Mouse (Mus musculus): ENCODE measurements at regions not wholly inside any gene's neighbourhood (a gene's known extent, or its start where the extent isn't known, plus 50 kb on each side); places are given as distances from the start of the nearest gene placed in this dataset.

DNA sequence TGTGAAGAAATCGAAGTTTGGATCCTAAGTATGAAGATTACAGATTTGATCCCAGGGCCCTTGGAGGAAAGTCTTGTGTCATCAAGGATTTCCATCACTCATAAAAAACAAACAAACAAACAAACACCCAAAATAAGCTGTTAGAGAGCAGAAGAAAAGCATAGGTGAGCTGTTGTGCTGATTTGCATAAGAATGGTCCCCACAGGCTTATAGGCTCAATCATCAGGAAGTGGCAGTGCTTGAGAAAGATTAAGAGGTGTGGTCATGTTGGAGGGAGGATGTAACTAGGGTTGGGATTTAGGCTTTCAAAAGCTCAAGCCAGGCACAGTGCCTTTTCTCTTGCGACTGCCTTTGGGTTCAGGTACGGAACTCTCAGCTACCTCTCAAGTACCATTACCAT lies 205.1 kb downstream of the Gm10260 start:
- no peak for DNase-seq

- no peak for DNase-seq
Measured at GRCm38 (mm10) chr13:97554601-97555000, 205.8 kb downstream of the Gm10260 start.

- no peak for DNase-seq
Measured at GRCm38 (mm10) chr13:97552236-97552635, 208.2 kb downstream of the Gm10260 start.

- DNase-seq: no peak
Measured at GRCm38 (mm10) chr13:97550880-97551279, 209.6 kb downstream of the Gm10260 start.

DNA sequence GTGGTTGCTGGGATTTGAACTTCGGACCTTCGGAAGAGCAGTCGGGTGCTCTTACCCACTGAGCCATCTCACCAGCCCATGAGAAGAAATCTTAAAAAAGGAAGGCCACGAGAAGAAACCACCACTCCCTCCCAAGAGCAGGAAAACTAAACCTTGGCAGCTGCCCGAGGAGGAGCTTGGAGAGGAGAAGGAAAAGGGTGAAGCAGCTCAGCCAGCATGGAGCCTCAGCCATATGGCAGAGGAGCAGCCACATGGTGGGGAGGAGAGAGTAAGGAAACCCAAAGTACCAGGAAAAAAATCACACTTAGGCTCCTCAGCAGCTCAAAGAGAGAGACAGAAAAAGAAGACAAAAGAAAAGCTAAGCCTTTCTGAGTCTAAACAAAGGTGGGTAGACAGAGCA lies 210.3 kb downstream of the Gm10260 start:
- DNase-seq: no peak

DNA sequence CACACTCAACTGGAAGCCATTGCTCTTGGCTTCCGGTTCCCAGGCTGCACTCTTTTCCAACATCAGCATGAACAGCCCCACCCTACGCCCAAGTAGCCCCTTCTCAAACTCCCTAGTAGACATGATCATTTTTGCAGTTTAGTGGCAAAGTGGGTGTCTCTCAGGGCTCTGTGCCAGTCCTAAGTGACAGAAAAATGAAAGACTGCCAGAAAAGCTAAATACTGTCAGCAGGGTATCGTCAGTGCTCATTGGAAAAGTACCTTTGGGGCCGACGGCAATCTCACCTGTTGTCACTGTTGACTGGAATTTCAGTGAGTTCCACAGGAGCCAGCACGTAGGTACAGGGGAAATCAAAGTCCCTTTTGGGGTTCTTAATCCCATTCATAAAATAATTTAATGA lies 211.0 kb downstream of the Gm10260 start:
- no peak for DNase-seq

DNA sequence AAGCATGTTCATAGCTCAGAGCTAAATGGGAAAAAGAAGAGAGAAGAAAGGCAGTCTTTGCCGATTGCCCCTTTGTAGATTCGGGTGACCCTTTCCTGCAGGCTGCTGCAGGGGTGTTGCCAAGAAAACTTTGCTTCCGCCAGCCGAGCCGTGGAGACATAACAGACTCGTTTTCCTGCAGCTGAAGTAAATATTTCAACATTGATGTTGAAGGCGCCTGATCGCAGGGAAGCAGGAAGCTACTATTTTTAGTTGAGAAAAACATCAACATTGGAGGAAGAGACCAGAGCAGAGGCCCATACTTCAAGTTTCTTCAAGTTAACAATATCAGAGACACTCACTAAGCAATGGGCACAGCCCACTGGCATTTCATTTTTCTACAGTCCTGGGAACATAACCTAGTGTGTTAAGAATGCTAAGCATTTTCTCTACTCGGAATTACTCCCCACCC lies 211.9 kb downstream of the Gm10260 start:
- peak; percentile 79 for DNase-seq

GRCm38 (mm10) chr13:97546936-97547335 lies 213.5 kb downstream of the Gm10260 start:
- DNase-seq: peak; percentile 27

- no peak for DNase-seq
Measured at GRCm38 (mm10) chr13:97545971-97546454, 214.4 kb downstream of the Gm10260 start.

DNA sequence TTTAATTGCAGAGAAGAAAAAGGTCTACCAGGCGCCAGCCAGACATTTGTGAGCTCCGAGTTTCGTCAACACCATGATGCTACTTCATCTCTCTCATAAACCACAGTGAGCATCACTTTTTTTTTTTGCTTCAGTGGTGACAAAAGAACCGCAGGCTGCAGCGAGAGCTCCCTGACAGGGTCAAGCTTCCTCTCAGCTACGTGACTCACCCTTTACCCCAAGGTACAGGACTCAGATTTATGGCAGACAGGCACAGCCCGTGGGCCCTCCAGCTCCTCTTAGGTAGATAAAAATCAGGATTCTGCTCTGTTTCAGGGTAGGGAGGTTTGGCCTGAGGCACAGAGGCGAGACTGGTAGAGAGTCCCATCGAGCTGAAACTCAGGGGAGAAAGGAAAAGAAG lies 220.7 kb downstream of the Gm10260 start:
- DNase-seq: no peak

DNA sequence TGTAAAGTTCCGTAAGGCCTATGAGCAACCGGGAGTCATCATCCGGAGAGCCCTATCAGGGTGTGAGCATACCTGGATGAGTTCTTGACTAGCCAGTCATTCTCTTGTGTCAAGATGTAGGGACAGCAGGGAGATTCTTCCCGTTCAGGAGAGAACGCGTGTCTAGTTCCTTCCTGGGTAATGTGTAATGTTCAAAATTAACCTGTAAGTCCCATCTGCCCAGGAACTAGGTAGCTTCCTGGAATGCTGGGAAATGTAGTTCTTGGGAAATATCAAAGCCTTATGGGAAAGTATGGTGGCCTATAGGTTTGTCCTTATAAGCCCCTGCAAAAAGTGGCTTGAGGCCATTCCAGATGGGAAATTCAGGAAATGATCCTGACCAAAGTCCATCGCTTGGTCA lies 222.0 kb downstream of the Gm10260 start:
- DNase-seq: no peak

DNA sequence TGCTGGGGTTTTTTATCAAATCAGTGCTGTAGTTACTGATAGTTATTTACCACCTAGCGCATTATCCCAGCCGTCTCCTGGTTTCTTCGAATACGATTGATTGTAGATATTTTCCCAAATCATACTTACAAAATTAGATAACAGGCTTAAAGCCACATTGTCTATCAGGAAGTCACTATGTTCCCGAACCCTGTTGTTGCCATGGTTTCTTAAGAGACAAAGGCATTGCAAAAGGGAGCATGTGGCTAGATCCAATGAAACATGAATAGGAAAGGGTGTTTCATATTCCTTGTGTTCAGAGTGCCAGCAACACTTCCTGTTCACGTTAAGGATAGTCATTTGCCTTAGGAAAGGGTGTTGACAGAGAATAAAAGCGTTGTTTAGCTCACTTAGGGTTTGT lies 222.7 kb downstream of the Gm10260 start:
- no peak for DNase-seq

GRCm38 (mm10) chr13:97537206-97537605 lies 223.2 kb downstream of the Gm10260 start:
- no peak for DNase-seq

DNA sequence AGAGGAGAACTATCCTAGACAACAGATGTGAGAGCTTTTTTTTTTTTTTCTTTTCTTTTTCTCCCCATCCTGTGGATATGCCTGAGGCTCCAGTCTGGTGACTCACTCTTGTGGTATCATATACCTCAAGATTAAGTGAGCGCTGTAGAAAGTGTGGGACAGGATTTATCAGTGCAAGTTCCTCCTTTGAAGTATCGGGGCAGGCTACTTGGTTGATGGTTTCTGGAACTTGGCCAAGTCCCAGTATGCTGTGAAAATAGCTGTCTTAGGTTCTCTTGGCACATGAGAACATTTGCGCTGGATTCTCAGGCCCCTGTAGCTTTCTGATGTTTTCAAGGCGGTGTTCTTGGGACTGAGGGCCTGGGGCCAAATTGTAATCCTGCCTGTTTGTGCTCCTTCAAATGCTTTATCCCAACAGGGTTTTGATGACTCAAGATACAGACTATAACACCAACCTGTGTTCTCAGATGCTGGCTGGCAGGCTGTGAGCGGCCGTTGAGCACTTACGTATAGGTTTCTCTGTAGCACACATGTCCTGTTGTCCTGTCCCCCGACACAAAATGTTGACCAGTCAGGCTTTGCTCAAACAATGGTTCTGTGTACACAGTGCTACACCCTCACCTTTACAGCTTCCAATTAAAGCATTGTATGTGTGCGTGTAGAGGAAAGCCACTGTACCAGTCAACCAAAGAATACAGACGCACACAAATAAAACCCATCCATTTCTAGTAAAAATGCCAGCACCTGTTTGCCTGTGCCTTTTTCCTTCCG lies 226.4 kb downstream of the Gm10260 start:
- no peak for DNase-seq

DNA sequence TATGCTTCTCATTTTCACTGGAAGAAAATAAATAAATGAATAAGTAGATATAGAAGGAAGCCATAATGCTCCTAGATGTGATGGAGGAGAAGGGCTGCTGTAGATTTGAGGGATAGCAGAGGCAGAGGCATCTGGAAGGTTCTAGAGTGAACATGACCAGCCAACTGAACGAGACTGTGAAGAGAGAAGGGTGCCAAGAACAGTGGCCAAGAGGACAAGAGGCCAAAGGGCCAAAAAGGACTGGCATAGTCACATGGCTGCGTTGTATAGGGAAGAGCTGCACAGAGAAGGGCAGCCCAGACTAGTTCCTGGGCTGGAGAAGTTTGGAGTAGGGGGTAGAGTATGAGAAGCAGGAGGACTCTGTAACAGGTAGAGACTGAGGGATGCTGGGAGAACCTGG lies 229.3 kb downstream of the Gm10260 start:
- DNase-seq: no peak

DNA sequence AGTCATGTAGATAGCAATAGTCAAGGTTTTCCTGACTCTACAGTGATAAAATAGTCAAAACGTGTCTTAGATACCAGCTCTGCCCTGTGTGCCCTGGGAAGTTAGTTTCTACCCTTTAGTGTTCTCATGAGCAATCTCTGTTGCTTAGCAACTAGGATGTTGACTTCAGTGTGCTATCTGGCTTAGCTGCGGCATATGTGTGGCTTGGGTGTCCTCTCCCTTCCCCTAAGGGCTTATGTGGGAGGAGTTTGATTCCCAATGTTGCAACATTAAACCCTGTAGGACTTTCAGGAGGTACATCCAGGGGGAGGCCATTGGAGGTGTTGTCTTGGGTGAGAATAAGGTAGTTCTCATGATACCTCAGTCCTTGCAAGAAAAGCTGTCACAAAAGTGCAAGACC lies 229.9 kb downstream of the Gm10260 start:
- DNase-seq: no peak

DNA sequence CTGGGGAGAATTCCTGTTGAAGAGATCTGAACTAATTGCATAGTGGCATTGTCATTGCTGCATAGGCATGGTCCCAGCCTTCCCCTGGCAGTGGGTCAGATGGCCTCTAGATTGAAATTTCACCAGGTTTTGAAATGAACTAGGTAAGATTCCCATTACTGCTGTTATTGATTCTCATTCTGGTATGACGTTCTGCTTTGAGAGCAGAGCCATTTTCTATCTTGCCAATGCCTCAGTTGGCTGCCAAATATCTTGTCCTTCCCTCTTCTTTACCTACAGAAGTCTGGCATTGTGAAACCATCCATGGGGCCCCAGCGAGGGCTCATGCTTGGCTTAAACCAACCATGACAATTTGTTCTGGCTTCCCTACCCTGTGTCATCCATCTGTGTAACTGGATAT lies 232.5 kb downstream of the Gm10260 start:
- DNase-seq: no peak

DNA sequence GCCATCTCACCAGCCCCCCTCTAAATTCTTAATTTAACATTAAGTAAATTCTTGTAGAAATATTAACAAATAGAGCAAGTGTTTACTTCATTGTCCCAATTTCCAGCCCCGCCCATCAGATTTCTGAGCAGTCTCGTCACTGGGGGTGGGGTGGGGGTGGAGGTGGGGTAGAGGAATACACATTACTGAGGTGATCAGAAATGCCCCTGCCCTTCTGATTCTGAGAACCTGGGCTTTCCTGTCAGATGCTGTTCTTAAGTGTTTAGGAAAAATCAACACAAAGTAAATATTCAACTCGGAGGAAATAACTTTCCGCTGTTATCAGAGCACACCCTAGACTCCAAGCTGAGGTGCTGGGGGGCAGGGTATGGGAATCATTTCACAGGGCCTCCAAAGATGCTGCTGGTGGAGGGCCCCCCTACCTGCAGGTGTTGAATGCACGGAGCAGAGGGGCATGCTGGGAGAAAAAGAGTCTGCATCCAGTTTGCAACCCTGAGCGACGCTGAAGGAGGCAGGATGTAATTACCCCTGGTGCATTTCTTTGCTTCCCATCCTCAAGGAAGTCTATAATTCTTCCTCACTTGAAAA lies 235.5 kb downstream of the Gm10260 start:
- no peak for DNase-seq

GRCm38 (mm10) chr13:97523523-97524412 lies 236.7 kb downstream of the Gm10260 start:
- no peak for DNase-seq

DNA sequence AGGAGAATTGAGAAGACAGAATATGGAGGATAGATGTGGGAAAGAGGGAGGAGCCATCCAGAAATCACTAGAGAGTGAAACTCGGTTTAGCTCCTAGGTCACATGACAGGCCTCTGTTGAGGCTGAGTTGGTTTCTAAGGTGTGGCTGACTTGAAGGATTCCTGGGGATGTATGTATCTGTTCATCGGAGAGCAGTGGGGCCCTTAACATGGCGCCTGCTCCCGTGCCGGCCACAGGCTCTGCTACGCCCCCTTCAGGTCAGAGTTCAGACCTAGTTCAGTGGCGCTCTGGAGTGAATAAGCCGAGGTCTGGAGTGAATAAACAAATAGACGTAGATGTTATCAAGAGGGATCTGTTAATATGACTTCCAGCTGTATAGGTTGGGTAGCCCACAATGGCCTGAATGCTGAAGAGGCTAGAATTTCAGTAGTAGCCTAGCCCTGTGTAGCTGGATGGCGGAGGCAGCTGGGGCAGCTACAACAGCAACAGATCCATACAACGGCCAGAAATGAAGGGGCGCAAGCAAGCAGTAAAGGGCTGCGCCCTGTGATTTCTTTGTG lies 239.4 kb downstream of the Gm10260 start:
- DNase-seq: no peak

- DNase-seq: no peak
Measured at GRCm38 (mm10) chr13:97516731-97517130, 243.7 kb downstream of the Gm10260 start.

- no peak for DNase-seq
Measured at GRCm38 (mm10) chr13:97514421-97515066, 245.9 kb downstream of the Gm10260 start.

GRCm38 (mm10) chr13:97512521-97512920 lies 247.9 kb downstream of the Gm10260 start:
- DNase-seq: no peak
